Mouse (Mus musculus) myocyte (in vitro differentiated cells): Measurements from ENCODE around the gene Grb14.

Experiments used
- E2F4 ChIP-seq: IDR thresholded peaks from one replicate; pipeline ENCODE4 v1.6.1; 2011; ENCODE audit warnings: mild to moderate bottlenecking, control low read depth, moderate library complexity; ENCODE audit not compliant: insufficient read depth
- MAX ChIP-seq: IDR thresholded peaks from one replicate; pipeline ENCODE4 v1.6.1; 2011; ENCODE audit warnings: low read depth, mild to moderate bottlenecking, control low read depth
- MYOG ChIP-seq, 3 experiments: IDR thresholded peaks; one replicate each; pipeline ENCODE4 v1.6.1; 2011; ENCODE audit warnings: control low read depth in 2 of 3, low read depth in 2 of 3, mild to moderate bottlenecking in 2 of 3; ENCODE audit not compliant: insufficient read length in 2 of 3, control insufficient read depth in 1 of 3, insufficient read depth in 1 of 3
- POLR2A ChIP-seq: IDR thresholded peaks from one replicate; pipeline ENCODE4 v1.6.1; 2011; ENCODE audit warnings: low read depth, mild to moderate bottlenecking, control low read depth, moderate library complexity; ENCODE audit not compliant: insufficient read length
- REST ChIP-seq: IDR thresholded peaks from one replicate; pipeline ENCODE4 v1.6.1; 2011; ENCODE audit warnings: mild to moderate bottlenecking, control low read depth, moderate library complexity; ENCODE audit not compliant: insufficient read depth, insufficient read length
- TCF12 ChIP-seq: IDR thresholded peaks from one replicate; pipeline ENCODE4 v1.6.1; 2011; ENCODE audit warnings: mild to moderate bottlenecking, control low read depth; ENCODE audit not compliant: poor library complexity, insufficient read depth, severe bottlenecking
- USF1 ChIP-seq: IDR thresholded peaks from one replicate; pipeline ENCODE4 v1.6.1; 2011; ENCODE audit warnings: low read depth, mild to moderate bottlenecking, control low read depth, moderate library complexity

DNA sequence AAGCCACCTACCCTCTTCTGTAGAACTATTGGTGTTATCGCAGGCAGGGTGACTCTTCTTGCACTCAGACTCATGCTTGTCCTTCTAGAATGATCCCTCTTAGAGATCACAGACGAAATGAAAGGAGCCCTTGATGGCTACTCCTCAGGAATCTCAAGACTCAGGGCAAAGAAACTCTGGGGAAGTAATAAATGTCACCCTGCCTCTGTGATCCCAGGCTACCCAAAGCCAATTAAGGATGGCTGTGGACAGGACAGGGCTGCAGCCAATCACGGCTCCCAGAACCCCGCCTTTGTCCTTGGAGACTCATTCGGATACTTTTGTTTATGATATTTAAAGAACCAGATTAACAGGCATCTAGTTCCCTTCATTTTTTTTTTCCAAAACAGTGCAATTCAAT lies 49.2 kb downstream of the Grb14 start:
- TF ChIP-seq POLR2A (no peak), MYOG (IDR thresholded peaks at IDR 0.05; ENCODE audit: control insufficient read depth in 1 of 3, insufficient read depth in 1 of 3, insufficient read length in 2 of 3, low read depth in 2 of 3) (no peak), USF1 (no peak), MAX (no peak), E2F4 (no peak), TCF12 (no peak), REST (no peak)
